Mouse (Mus musculus) frontal cortex, postnatal 14 days (tissue): ENCODE measurements around the gene Grin2d.

Experiments
- DNase-seq, 2 experiments: peaks; one replicate each; pipeline ENCODE4 v3.0.0; 2022; ENCODE audit warnings: low spot score in 2 of 2

The Grin2d gene

GRCm38 (mm10) chr7:45856950-45857901, 21.0 kb downstream of the Grin2d start:
- DNase-seq, result no peak

GRCm38 (mm10) chr7:45853089-45853488, 25.1 kb downstream of the Grin2d start:
- no peak for DNase-seq

DNA sequence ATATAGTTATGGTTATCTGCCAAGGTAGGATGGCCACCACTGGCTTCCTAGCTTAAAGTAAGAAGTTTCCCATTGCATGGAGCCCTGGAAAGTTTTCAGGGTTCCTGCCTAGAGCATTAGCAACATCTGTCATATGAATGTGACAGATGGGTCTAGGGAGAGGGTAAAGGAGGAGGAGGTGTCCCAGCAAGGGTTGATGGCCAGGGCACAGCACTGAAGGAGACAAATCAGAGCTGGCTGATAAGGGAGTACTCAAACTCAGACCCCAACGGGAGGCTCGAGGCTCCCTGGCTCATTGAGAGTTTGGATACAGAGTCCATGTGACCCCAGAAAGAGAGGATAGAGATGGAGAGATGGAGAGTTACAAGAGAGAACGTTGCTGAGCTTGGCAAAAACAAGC, 27.5 kb downstream of the Grin2d start:
- no peak for DNase-seq

DNA sequence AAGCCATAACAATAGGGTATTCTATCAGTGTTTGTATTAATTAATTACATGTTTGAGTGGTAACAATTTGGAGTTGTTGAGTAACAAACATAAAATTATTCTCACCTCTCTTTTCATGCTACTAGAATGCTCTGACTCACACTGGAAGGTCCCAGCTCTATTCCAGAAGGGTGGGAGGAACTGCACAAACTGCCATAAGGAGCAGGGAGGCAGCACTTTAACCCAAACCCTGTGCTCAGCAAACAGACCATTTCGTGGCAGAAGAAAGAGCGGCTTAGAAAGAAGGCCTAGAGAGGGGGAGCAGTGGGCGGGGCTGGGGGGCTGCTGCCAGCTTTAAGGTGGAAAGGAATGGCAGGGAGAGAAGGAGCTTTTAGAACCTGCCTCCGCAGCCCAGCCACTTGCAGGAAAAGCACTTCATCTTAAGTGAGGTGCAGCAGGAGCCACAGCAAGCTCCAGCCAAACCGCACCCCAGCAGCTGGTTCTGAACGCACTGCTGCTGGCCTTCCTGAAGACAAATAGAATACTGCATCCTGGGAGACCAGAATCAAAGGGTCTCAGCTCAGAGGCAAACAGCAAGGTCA, 29.6 kb downstream of the Grin2d start:
- no peak for DNase-seq

DNA sequence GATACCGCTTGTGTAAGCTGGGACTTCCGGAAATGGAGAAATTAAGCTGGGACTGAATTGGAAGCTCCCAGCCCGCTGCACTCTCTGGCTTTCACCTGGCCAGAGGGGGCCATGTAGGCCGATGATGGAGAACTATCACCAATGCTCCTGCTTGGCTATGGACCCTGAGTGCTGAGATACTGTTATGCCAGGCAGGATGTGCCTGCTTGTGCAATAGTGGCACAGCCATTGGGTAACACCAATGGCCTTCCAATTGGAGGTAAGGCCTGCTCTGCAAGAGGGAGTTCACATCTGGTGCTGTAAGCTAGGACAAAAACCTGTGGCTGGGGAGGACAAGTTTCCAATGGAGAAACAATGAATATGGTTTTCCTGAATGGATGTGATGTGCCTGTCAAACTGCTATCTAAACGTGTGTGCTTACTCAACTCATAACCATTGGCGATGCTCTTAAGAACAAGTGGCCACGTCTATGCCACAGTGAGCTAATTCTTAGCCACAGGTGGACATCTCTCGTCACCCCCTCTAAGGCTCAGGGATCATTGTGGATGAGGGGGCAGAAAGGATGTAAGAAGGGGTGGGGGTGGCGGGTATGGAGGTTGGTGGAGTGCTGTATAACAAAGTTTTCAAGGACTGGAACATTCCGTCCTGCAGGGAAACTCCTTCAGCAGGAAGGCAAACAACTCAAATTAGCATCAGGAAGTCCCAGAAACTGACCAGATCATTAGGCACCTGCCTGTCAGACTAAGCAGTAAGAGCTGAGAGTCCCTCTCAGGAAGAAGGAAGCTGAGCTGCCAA, 35.0 kb downstream of the Grin2d start:
- DNase-seq, result no peak

GRCm38 (mm10) chr7:45833924-45834323, 44.3 kb downstream of the Grin2d start:
- no peak for DNase-seq

- DNase-seq, result no peak
These were observed 44.9 kb downstream of the Grin2d start for GRCm38 (mm10) chr7:45833148-45833790.

GRCm38 (mm10) chr7:45832428-45832827, 45.8 kb downstream of the Grin2d start:
- DNase-seq, result no peak

DNA sequence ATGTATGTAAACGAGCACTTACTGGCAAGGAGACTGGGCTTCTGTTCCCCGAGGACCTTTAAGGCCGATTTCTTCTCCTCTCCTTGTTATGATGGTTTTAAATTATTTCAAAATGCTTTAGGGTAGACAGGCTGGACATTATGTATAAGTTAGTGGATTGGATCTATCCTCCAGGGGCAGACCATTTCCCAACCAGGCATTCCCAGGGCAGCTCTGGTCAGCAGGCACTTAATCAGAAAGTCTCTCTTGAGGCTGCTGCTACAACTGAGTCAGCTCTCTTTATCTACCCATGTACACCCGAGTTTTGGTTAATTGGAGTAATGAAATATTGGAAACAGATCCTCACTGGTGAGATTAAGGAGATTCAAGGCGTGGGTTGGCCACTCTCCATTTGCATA, 47.1 kb downstream of the Grin2d start:
- no peak for DNase-seq

DNA sequence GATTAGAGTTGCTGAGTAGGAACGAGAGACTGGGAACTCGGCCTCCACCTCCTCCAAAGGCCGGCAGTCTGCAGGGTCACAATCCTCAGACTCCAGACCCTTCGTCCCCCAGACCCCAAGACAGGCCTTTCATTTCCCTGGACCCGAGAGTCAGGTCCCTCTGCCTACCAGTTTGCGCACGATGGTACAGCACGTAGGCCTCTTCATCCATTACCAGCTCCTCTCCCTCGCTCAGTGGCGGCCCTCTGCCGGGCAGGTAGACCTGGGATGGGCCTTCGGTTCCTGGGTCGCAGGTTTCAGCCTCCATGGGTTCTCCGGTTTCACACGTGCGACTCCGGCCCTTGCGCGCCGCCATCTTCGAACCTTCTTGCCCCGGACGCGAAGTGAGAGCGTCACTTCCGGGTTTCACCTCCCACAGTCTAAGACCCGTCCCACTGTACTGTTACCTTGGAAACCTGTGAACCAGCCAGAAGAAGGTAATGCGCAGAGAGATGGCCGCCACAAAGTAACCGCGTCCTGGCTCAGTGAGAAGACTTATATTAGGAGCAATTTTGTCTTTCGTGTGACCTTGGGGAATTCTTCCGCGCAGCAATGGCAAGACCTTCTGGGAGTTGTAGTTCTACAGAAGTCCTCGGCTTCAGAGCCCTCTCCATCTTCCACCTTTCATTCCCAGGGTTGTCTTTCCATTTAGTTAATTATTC, 47.6 kb downstream of the Grin2d start, which contains the start of gene Grwd1:
Gene Grwd1, minus strand, starts transcription at position 518 of the 701 bp plus-strand sequence.
- DNase-seq, result peak; percentile 79 to 82

DNA sequence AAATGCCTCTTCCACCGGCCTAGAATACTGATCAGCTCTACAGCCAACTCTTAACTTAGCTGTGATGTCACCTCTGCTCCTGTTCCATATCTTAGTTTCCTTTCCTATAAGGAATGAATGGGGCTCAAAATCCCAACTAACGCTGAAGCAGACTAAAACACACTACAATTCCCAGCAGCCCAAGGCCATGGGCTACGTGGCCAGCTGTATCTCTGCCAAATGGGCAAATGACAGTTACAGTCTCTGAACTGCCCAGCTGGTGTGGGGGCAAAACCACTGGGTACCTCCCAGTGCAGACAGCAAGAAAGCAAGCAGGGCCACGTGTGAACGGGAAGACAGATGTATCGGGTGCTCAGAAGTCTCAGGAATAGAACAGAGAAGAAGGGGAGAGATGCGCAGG, 51.5 kb downstream of the Grin2d start:
- no peak for DNase-seq

- DNase-seq, result no peak
These were observed 53.6 kb downstream of the Grin2d start, which contains the start of gene Kcnj14 for GRCm38 (mm10) chr7:45824598-45824997. TSS of gene Kcnj14 (minus strand) at chr7:45824782.

DNA sequence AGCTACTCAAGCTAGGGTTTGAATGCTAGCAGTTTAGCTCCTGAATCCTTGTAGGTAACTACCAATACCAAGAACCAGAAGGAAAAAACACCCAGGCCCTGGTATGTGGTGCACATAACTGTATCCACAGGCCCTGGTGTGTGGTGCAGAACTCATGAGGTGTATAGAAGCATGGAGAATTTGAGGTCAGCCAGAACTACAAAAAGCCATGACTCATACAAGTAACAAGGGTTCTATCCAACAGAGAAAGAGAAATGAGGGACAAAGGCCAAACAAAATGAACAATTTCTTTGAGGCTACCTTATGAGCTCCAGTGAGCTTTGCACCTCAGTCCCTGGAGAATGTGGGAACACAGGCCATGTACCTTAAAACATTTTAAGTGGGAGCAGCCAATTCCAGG, 57.3 kb downstream of the Grin2d start:
- DNase-seq, result no peak

- DNase-seq, result no peak
These were observed 58.3 kb downstream of the Grin2d start for GRCm38 (mm10) chr7:45819843-45820242.

- no peak for DNase-seq
These were observed 62.2 kb downstream of the Grin2d start for GRCm38 (mm10) chr7:45815984-45816351.

- DNase-seq, result peak in 1 of 2 experiments; percentile 27
These were observed 62.7 kb downstream of the Grin2d start for GRCm38 (mm10) chr7:45815323-45815983.

DNA sequence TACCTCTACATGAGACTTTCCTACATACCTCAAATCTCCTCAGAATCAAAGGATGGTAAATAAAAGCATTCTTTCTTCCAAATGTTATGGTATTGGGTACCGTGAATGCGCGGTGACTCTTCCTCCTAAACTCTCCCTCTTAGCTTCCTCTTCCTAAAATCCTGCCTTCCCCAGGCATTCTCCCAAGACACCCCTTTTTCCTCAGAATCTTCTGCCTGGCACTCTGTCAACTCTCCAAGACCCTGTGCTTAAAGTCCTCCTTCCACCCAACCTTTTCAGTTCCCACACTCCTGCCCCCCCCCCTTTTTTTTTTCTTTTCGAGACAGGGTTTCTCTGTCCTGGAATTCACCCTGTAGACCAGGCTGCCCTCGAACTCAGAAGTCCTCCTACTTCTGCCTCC, 63.3 kb downstream of the Grin2d start:
- no peak for DNase-seq

GRCm38 (mm10) chr7:45813787-45814779, 64.1 kb downstream of the Grin2d start, which contains the start of gene Cyth2:
TSS of gene Cyth2 (minus strand) at chr7:45814581.
- peak; percentile 98 to 100 for DNase-seq

- DNase-seq, result peak in 1 of 2 experiments; percentile 16
These were observed 65.3 kb downstream of the Grin2d start for GRCm38 (mm10) chr7:45812921-45813320.
